Mouse (Mus musculus) liver, embryonic 12.5 days (tissue): Measurements from ENCODE around the gene Msi2. TPM values are rescaled to one million over a fixed set of nuclear protein-coding genes. Genes with fewer than 3 reads are reported as not detected.

Source experiments
- ATAC-seq: fragments of 200-750 bp; cut with Nextera tagmentation; 2 replicates; pipeline ENCODE4 v1.8.0; 2017; ENCODE audit warnings: moderate number of reproducible peaks, mild to moderate bottlenecking, moderate library complexity
- H3K27ac ChIP-seq: fragments of 300-500 bp; sonication (generic); 2 replicates; pipeline ENCODE4 v1.5.1; 2016; ENCODE audit warnings: mild to moderate bottlenecking
- H3K27me3 ChIP-seq: fragments of 300-500 bp; sonication (generic); replicated peaks from 2 replicates; pipeline ENCODE4 v1.6.1; 2016; ENCODE audit warnings: mild to moderate bottlenecking, moderate library complexity
- H3K36me3 ChIP-seq: fragments of 300-500 bp; sonication (generic); 2 replicates; pipeline ENCODE4 v1.6.1; 2016; ENCODE audit warnings: mild to moderate bottlenecking, moderate library complexity
- H3K4me1 ChIP-seq: fragments of 300-500 bp; sonication (generic); 2 replicates; pipeline ENCODE4 v1.6.1; 2016
- H3K4me2 ChIP-seq: fragments of 300-500 bp; sonication (generic); 2 replicates; pipeline ENCODE4 v1.6.1; 2016; ENCODE audit warnings: mild to moderate bottlenecking, moderate library complexity
- H3K4me3 ChIP-seq: fragments of 300-500 bp; sonication (generic); 2 replicates; pipeline ENCODE4 v1.5.1; 2016; ENCODE audit warnings: mild to moderate bottlenecking, moderate library complexity
- H3K9ac ChIP-seq: fragments of 300-500 bp; sonication (generic); 2 replicates; pipeline ENCODE4 v1.6.1; 2016; ENCODE audit warnings: mild to moderate bottlenecking, moderate library complexity
- H3K9me3 ChIP-seq: fragments of 300-500 bp; sonication (generic); replicated peaks from 2 replicates; pipeline ENCODE4 v1.6.1; 2016; ENCODE audit warnings: mild to moderate bottlenecking, moderate library complexity
- WGBS: fragments of 180-500 bp; shearing (Covaris S2); methylation state at CpG from one replicate; pipeline ENCODE4 v1.1.7; 2016; ENCODE audit not compliant: insufficient replicate concordance; 5-methylcytosine and 5-hydroxymethylcytosine counted together
- polyA plus RNA-seq: library from polyadenylated mRNA; unstranded; fragments of >200 nt; fragmentation: Nextera tagmentation; extraction: Ambion mirVana; gene quantifications from 2 replicates; pipeline ENCODE4 v1.2.1, GENCODE M21; 2016

Msi2 gene
- polyA plus RNA-seq, 1 experiment from 2014 or later: 5.2 TPM

DNA sequence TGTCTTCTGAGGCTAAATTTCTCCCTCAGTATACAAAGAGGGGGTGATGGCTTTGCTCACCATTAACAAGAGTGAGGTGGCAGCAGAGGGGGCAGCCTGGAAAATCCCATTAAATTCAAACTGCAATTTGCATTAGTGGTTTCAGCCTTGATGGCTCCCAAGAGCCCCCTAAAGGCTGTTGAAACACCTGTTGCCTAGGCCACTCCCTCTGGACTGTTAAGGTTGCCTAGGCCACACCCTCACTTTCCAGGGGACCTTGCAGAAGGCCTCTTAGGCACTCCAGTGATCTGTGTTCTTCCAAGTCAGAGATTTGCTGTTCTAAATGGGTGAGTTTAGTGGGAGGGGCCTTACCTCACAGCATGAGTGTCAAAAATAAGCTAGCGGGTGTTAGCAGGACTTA is 232.3 kb downstream of the Msi2 start:
- Histone ChIP-seq H3K27ac (no peak overlapping the region), H3K9ac (no peak overlapping the region), H3K9me3 (no peaks in the 10 kb centered on the region), H3K4me3 (no peak overlapping the region), H3K27me3 (no peaks in the 10 kb centered on the region), H3K4me1 (peaks cover 11% of the 10 kb centered on the region), H3K4me2 (no peak overlapping the region), H3K36me3 (peaks cover 5% of the 10 kb centered on the region; the same call in 1 of the 2 replicates)
- ATAC-seq: no peak
- WGBS: 72% methylated on average over 1 of the region's 1 CpGs

DNA sequence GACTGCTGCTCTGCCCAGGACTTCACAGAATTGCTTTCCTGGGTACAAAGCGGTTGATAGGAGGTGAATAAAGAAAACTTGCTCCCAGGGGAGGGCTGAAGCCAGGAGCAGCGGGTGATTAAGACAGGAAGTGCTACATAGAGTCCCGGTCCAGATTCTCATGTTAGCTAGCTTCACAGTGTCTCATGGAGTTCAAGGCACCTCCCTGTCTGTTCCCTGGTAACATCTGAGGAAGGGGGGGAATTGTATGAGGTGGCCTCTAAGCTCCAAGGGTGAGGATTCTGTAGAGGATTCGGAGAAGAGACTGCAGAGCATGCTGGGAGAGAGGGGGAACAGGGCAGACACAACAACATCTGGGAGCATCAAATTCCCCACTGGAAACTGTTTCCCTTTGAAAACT is 233.2 kb downstream of the Msi2 start:
- H3K27ac ChIP-seq: no peak overlapping the region
- no peak overlapping the region for H3K4me2 ChIP-seq
- peaks cover 5% of the 10 kb centered on the region; the same call in 1 of the 2 replicates for H3K36me3 ChIP-seq
- no peak for ATAC-seq
- no peak overlapping the region for H3K4me3 ChIP-seq
- H3K27me3 ChIP-seq: no peaks in the 10 kb centered on the region
- no peaks in the 10 kb centered on the region for H3K9me3 ChIP-seq
- H3K4me1 ChIP-seq: peaks cover 9% of the 10 kb centered on the region
- 63% methylated on average over 4 of the region's 4 CpGs for WGBS
- no peak overlapping the region for H3K9ac ChIP-seq

DNA sequence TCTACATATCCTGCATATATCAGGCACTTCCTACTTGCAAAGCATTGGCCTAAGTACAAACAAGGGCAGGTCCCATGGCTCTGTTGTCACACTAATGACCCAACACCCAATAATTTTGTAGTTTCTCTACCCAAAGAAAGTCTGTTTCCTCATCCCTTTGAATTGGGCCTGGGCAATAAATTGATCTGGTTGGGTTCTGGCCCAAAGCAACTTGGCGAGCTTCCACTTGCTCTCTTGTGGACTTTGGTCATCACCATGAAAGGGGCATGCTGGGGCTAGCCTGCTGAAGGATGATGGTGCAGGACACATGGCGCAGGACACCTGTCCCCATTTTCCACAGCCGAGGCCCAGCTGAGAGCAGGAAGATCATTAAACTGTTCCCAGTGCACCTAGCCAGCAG is 234.3 kb downstream of the Msi2 start:
- no peak overlapping the region for H3K9ac ChIP-seq
- no peak for ATAC-seq
- no peaks in the 10 kb centered on the region for H3K9me3 ChIP-seq
- WGBS: 70% methylated on average over 3 of the region's 3 CpGs
- peaks cover 9% of the 10 kb centered on the region for H3K4me1 ChIP-seq
- no peak overlapping the region for H3K4me2 ChIP-seq
- H3K36me3 ChIP-seq: peaks cover under 1% of the 10 kb centered on the region; the same call in 1 of the 2 replicates
- no peak overlapping the region for H3K27ac ChIP-seq
- H3K27me3 ChIP-seq: no peaks in the 10 kb centered on the region
- H3K4me3 ChIP-seq: no peak overlapping the region

DNA sequence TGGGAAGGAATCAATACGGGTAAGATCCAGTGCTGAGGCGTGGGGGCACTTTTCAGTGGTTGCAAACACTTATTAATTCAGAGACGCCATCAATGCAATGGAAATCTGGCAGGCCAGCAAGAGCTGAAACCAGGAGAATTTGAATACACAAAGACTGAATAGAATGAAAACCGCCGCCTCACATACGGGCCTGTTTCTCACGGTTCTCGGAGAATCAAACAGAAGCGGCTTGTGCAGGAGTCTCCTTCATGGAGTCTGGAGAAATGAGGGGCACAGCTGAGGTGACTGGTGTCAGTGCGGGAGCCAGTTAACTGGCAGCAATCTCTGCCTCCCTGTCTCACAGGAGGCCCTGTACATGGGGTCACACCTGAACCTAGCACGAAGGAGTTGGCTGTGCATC is 235.7 kb downstream of the Msi2 start:
- Histone ChIP-seq H3K36me3 (no peaks in the 10 kb centered on the region), H3K9ac (no peak overlapping the region), H3K9me3 (no peaks in the 10 kb centered on the region), H3K27me3 (no peaks in the 10 kb centered on the region), H3K4me2 (no peak overlapping the region), H3K4me1 (peaks cover 9% of the 10 kb centered on the region), H3K4me3 (no peak overlapping the region), H3K27ac (no peak overlapping the region)
- 79% methylated on average over 11 of the region's 11 CpGs for WGBS
- ATAC-seq: no peak

DNA sequence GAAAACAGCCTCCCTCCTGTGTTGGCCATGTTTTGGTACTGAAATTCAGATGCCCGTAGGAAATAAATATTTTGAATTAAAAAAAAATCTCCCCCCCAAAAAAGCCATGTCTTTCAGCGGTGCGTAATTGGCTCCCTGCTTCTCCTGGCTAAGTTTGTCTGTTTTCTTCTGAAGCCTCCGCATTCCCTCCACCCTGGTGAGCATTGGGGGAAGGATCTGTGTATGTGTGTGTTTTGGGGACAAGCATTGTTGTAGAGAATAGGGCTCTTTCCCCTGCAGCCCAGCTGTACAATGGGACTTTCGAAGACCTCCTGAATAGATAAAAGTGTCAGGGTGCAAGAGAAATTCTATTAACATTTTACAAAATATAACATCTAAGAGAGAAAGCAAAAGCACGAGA is 236.1 kb downstream of the Msi2 start:
- Histone ChIP-seq H3K4me1 (peaks cover 9% of the 10 kb centered on the region), H3K27ac (no peak overlapping the region), H3K36me3 (no peaks in the 10 kb centered on the region), H3K9ac (no peak overlapping the region), H3K4me2 (no peak overlapping the region), H3K27me3 (no peaks in the 10 kb centered on the region), H3K9me3 (no peaks in the 10 kb centered on the region), H3K4me3 (no peak overlapping the region)
- WGBS: 77% methylated on average over 6 of the region's 6 CpGs
- no peak for ATAC-seq

DNA sequence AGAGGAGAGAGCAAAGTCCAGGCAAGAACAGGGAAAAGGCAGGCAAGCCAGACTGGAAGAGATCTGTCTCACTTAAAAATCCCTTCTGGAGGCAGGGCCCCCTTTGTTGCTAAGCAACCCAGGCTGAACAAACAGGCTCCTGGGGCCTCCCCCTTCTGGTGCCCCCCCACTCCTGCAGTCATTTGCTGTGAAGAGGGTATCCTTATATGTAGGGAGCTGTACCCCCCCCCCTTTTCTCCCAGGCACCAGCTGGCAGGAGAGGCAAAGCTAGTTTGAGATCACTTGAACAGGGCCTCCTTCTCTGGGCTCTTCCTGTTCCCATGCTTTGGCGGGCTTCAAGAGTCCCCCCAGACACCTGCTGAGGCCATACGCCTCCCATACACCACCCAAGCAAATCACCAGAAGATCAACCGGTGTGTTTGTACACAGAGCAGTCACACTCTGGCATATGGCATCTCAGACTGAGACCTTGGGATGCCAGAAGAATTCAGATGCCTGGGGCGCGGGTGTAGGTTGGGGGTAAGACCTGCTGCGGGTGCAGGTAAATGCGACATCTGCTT is 236.6 kb downstream of the Msi2 start:
- Histone ChIP-seq H3K4me2 (no peak overlapping the region), H3K9ac (no peak overlapping the region), H3K27me3 (no peaks in the 10 kb centered on the region), H3K4me1 (peaks cover 9% of the 10 kb centered on the region), H3K27ac (no peak overlapping the region), H3K36me3 (no peaks in the 10 kb centered on the region), H3K4me3 (no peak overlapping the region), H3K9me3 (no peaks in the 10 kb centered on the region)
- WGBS: 73% methylated on average over 7 of the region's 7 CpGs
- ATAC-seq: no peak

DNA sequence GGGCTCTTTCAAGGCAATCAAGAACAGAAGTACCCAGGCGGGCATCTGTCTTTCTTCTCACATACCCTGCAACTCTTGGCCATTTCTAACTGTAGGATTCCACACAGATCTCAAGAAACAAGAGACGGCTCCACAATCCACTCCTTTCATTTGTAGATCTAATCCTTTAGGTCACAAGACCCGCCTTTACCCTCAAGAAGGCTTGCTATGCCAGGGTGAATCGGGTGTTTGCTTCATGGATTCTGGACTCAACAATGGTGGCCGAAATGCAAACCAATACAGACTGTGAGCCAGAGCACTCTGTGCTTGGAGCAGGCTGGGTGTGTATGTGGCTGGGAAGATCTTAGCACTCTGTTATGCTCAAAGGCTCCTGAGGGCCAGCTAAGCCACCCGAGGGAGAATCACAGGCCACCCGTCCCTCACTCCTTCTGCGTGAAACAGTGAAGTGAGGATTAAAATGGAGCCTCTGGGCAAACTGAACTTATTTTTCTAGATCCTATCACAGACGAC is 237.2 kb downstream of the Msi2 start:
- Histone ChIP-seq H3K27ac (no peak overlapping the region), H3K4me3 (no peak overlapping the region), H3K4me2 (no peak overlapping the region), H3K36me3 (no peaks in the 10 kb centered on the region), H3K27me3 (no peaks in the 10 kb centered on the region), H3K9ac (no peak overlapping the region), H3K4me1 (peaks cover 9% of the 10 kb centered on the region), H3K9me3 (no peaks in the 10 kb centered on the region)
- 72% methylated on average over 9 of the region's 9 CpGs for WGBS
- ATAC-seq: no peak

DNA sequence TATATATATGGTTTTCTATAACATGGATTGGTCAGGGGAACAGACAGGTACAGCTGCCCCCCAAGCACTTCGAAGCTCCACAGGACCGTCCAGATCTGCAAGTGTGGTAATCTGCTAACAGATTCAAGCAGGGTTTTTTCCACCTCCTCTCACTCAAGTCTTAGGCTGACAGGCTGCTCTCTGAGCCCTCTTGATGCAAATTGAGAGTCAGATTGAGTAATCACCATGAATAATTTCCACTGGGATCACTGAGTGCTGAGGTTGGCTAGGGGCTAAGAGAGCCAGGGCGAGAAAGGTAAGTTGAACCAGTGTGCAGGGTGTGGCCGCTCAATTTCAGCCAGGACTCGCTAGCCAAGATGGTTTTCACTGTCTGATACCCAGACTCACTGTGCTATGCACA is 238.8 kb downstream of the Msi2 start:
- ATAC-seq: no peak
- H3K27me3 ChIP-seq: no peaks in the 10 kb centered on the region
- no peak overlapping the region for H3K27ac ChIP-seq
- H3K36me3 ChIP-seq: no peaks in the 10 kb centered on the region
- peaks cover 9% of the 10 kb centered on the region for H3K4me1 ChIP-seq
- H3K9ac ChIP-seq: no peak overlapping the region
- H3K4me3 ChIP-seq: no peak overlapping the region
- H3K9me3 ChIP-seq: no peaks in the 10 kb centered on the region
- H3K4me2 ChIP-seq: no peak overlapping the region
- 73% methylated on average over 5 of the region's 5 CpGs for WGBS

DNA sequence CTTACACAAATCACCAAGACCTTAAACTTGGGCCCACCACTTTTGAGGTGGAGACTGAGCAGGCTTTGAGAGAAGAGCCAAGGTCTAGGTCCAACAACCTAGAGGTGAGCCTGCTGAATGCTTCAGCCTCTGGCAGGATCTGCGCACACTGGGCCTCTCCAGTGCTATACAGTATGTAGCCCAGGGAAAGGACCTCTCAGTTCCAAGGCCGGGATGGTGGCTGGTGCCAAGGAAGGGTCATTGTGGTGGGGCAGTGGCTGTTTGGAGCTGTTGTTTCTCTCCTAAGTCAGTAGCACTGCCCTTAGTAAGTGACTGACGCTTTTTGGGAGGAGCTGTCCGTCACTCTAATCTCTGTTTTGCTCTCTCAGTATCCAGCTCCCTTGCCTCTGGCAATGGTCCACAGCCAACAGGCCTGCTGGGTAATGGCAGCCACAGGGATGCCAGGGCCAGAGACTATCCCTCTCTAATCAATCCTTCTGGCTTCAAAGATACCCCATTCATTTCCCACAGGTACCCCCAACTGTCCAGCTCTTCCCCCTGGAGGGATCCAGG is 243.3 kb downstream of the Msi2 start:
- Histone ChIP-seq H3K27me3 (no peaks in the 10 kb centered on the region), H3K4me1 (0 out of 2 replicates have a peak, but pooled peaks cover 20% of the 10 kb centered on the region), H3K9ac (no peak overlapping the region), H3K36me3 (no peaks in the 10 kb centered on the region), H3K4me3 (no peak overlapping the region), H3K27ac (no peak overlapping the region), H3K9me3 (no peaks in the 10 kb centered on the region), H3K4me2 (no peak overlapping the region)
- ATAC-seq: no peak
- 67% methylated on average over 4 of the region's 4 CpGs for WGBS

DNA sequence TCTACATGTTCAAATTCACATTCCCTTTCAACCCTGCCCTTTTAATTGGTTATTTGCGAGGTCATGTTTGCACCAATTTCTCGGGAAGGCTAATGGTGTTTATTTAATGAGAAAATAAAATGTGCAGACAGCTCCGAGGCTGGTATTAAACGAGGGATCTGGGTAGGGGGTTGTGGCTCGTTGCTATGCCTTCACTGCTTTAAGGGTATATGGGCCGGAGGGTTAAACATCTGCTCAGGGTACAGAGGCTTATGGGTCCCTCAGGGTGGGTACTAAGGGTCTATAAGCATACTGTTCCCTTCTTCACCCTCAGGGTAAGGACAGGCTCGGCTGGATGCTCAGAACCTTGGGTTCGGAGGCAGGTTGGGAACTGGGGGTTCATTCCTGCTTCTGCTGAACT is 245.6 kb downstream of the Msi2 start:
- H3K27me3 ChIP-seq: no peaks in the 10 kb centered on the region
- no peak for ATAC-seq
- 0 out of 2 replicates have a peak, but pooled peaks cover under 1% of the 10 kb centered on the region for H3K36me3 ChIP-seq
- H3K4me1 ChIP-seq: peaks cover 30% of the 10 kb centered on the region; the same call in 1 of the 2 replicates
- H3K9me3 ChIP-seq: no peaks in the 10 kb centered on the region
- H3K4me2 ChIP-seq: no peak overlapping the region
- WGBS: 79% methylated on average over 8 of the region's 8 CpGs
- H3K4me3 ChIP-seq: no peak overlapping the region
- H3K27ac ChIP-seq: no peak overlapping the region
- no peak overlapping the region for H3K9ac ChIP-seq

DNA sequence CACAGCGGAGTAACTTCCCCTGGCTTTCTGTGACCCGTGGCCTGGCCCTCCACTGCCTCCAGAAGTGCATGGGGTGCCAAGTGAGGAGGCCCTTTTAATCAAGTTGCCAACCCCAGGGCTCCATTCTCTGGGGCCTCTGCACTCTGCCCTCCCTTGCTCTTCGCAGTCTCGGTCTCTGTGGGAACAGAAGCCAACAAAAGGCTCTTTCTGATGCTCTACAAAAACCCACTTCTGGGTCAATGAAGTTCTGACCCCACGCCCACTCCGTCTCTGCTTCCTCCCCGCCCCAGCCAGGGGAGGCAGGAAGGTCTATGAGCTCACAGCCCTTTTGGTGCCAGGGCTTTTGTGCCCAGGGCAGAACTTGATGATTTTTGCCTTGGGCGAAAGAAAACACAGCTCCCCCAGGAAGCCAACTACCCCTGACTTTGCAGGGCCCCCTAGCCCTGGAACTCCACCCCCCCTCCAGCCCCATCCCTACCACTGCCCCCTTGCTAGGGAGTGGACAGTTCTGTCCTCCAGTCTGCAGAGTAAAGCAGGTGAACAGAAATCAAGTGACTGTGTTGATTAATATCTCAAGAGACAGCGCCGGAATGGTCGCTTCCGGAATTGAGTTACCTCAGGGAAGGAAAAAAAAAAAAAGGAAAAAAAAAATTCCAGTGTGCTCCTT is 246.2 kb downstream of the Msi2 start:
- H3K27ac ChIP-seq: no peak overlapping the region; the same call in 1 of the 2 replicates
- 0 out of 2 replicates have a peak, but pooled peaks cover 5% of the 10 kb centered on the region for H3K36me3 ChIP-seq
- WGBS: 82% methylated on average over 12 of the region's 12 CpGs
- no peaks in the 10 kb centered on the region for H3K9me3 ChIP-seq
- no peaks in the 10 kb centered on the region for H3K27me3 ChIP-seq
- H3K4me1 ChIP-seq: peaks cover 32% of the 10 kb centered on the region; the same call in 1 of the 2 replicates
- no peak overlapping the region for H3K9ac ChIP-seq
- no peak overlapping the region for H3K4me3 ChIP-seq
- no peak for ATAC-seq
- no peak overlapping the region for H3K4me2 ChIP-seq

DNA sequence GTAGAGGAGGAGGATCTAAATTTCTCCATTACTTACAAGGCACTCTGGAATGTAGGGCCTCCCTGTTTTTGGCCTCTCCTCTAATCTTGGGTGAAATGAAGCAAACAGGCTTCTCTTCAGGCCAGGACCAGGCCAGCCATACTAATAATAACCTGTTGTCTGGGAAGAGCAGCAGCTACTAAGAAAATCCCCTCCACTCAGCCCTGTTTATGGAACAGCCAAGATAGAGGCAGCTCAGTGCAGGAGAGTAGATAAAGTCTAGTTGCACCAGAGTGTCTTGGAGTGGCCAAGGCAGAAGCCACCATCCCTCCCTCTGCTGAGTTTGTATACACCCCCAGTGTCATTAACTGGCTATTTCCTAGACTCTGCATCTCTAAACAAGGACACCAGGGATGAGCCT is 247.7 kb downstream of the Msi2 start:
- peaks cover 32% of the 10 kb centered on the region; the same call in 1 of the 2 replicates for H3K4me1 ChIP-seq

More for the DNA sequence above, 247.7 kb downstream of the Msi2 start:
- ATAC-seq: peak; percentile 47; the same call in 1 of the 2 replicates
- H3K27ac ChIP-seq: no peak overlapping the region
- no peak overlapping the region for H3K4me3 ChIP-seq
- no peak overlapping the region for H3K4me2 ChIP-seq
- H3K9ac ChIP-seq: no peak overlapping the region
- H3K36me3 ChIP-seq: 0 out of 2 replicates have a peak, but pooled peaks cover 5% of the 10 kb centered on the region
- H3K27me3 ChIP-seq: no peaks in the 10 kb centered on the region
- H3K9me3 ChIP-seq: no peaks in the 10 kb centered on the region
